Mouse (Mus musculus): ENCODE data around the gene Cytip. TPM values are rescaled to one million over a fixed set of nuclear protein-coding genes. Genes with fewer than 3 reads are reported as not detected.

Gene Cytip
- polyA plus RNA-seq, 1 experiment from 2014 or later: 2.2 TPM

DNA sequence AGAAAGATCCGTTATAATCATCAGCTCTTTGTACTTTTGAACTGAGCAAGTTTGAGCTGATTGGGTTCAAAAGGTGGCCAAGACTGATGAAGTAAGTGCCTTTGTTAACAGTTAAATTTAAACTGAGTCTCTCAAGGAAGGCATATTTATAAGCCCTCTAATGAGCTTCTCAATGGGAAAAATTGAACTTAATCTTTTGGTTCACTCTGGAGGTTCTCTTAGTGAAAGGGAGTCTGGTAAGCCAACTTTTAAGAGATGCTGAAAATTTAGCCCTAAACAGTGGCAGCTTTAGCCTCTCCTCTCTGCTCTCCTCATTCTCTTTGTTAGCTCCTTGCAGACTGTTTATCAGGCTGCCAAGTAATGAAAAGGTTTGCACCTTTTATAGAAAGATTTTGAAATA, 100.5 kb downstream of the Cytip start:
- 67% methylated on average over 1 of the region's 1 CpGs for WGBS
- H3K27ac ChIP-seq (ENCODE audit: low read length): no peak overlapping the region
- H3K36me3 ChIP-seq (ENCODE audit: control insufficient read depth, insufficient read depth, low read length): no peaks in the 10 kb centered on the region
- H3K9me3 ChIP-seq (replicated peaks; ENCODE audit: control insufficient read depth, low read length): no peaks in the 10 kb centered on the region
- H3K4me3 ChIP-seq (replicated peaks; ENCODE audit: low read length): no peak overlapping the region
- no peak for ATAC-seq (ENCODE audit: insufficient read depth, low FRiP score)
- no peaks in the 10 kb centered on the region for H3K4me1 ChIP-seq (ENCODE audit: control insufficient read depth, insufficient read depth, low read length)
- H3K9ac ChIP-seq (ENCODE audit: low read length): no peak overlapping the region
- H3K27me3 ChIP-seq (ENCODE audit: control insufficient read depth, insufficient read depth, low read length): no peaks in the 10 kb centered on the region
- no peak overlapping the region for H3K4me2 ChIP-seq (ENCODE audit: low read depth, low read length)

DNA sequence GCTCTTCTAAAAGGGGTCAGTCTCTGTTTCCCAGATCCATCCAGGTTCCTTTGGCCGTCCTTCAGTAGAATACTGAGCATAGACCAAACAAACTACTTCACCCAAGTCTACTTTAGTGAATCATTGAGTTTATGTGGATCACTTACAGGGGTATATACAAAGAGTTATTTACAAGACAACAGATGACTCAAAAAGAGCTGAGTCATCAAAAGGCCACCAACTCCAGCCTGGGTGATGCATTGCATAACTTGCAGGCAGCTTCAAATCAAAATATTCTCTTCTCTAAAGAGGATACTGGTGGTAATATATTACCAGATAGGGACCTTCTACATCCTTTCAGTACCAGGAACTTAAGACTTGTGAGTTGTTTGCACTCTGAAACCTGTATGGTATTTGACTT, 108.9 kb downstream of the Cytip start:
- H3K4me1 ChIP-seq (ENCODE audit: control insufficient read depth, insufficient read depth, low read length): no peaks in the 10 kb centered on the region
- no peak for ATAC-seq (ENCODE audit: insufficient read depth, low FRiP score)
- H3K27me3 ChIP-seq (ENCODE audit: control insufficient read depth, insufficient read depth, low read length): no peaks in the 10 kb centered on the region
- H3K36me3 ChIP-seq (ENCODE audit: control insufficient read depth, insufficient read depth, low read length): no peaks in the 10 kb centered on the region
- no peak overlapping the region for H3K27ac ChIP-seq (ENCODE audit: low read length)
- no peak overlapping the region for H3K9ac ChIP-seq (ENCODE audit: low read length)
- 90% methylated on average over 1 of the region's 1 CpGs for WGBS
- H3K9me3 ChIP-seq (replicated peaks; ENCODE audit: control insufficient read depth, low read length): no peaks in the 10 kb centered on the region
- no peak overlapping the region for H3K4me3 ChIP-seq (replicated peaks; ENCODE audit: low read length)
- no peak overlapping the region for H3K4me2 ChIP-seq (ENCODE audit: low read depth, low read length)

DNA sequence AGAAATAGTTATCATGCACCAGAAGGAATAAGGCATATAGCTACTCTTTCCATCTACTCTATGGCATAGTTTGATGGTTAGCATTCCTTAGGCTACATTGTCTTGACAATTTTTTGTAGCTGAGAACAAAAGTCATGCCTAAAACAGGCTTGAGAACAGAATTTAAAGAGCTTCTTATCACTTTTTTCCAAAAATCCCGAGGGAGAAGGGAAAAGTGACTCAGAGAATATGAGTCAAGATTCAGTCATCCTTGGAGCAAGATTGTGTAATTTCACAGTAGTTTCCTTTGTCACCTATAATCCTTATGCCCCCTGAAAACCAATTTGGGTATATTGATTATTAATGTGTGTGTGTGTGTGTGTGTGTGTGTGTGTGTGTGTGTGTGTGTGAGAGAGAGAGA, 115.5 kb downstream of the Cytip start:
- Histone ChIP-seq H3K9me3 (replicated peaks; ENCODE audit: control insufficient read depth, low read length) (no peaks in the 10 kb centered on the region), H3K27me3 (ENCODE audit: control insufficient read depth, insufficient read depth, low read length) (no peaks in the 10 kb centered on the region), H3K36me3 (ENCODE audit: control insufficient read depth, insufficient read depth, low read length) (no peaks in the 10 kb centered on the region), H3K9ac (ENCODE audit: low read length) (no peak overlapping the region), H3K27ac (ENCODE audit: low read length) (no peak overlapping the region), H3K4me2 (ENCODE audit: low read depth, low read length) (no peak overlapping the region), H3K4me3 (replicated peaks; ENCODE audit: low read length) (no peak overlapping the region), H3K4me1 (ENCODE audit: control insufficient read depth, insufficient read depth, low read length) (no peaks in the 10 kb centered on the region)
- ATAC-seq (ENCODE audit: insufficient read depth, low FRiP score): no peak
- WGBS: 56% methylated on average over 1 of the region's 1 CpGs

Other genes with a start within 250 kb of the Cytip start
- 2.7 and 3.0 TPM in 2 replicates for gene Galnt5, start 197.6 kb downstream of the Cytip start, polyA plus RNA-seq (2015; fragmentation: Nextera tagmentation; extraction: Ambion mirVana)
- gene Ermn, start 142.7 kb downstream of the Cytip start, polyA plus RNA-seq (2015; fragmentation: Nextera tagmentation; extraction: Ambion mirVana): 0.06 TPM in 1 of 2 replicates, not detected in the other
- gene Acvr1c, start 162.4 kb upstream of the Cytip start, polyA plus RNA-seq (2015; fragmentation: Nextera tagmentation; extraction: Ambion mirVana): 1.1 and 1.6 TPM in 2 replicates

All from stomach, embryonic 16.5 days (tissue).